21 mouse cellular contexts compared by ENCODE assay signal in the genomic region with DNA sequence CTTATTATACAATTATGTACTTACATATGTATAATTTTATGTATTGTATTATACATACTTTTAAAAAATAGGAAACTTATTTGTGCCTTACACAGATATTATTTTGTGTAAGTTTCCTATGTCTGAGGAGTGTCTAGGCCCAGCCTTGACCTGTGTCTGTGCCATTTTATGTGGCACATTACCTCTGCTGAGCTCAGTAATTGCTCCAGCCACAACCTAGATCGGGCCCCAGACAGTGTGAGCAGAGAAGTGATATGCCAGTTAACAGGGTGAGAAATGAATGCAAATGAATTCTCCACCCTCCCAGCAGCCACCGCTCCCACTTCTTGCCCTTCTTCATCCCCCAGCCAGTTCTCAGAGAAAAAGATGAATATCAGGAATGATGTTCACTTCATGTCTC.
"Had no signal": no experiment of that assay in that cellular context is flagged by ENCODE, and none has a peak within 500 bp of the region (broad histone marks: within the 10 kb centered on the region; RNA-seq: fewer than 3 reads in every experiment).

No protein-coding gene starts in this region.

- H3K4me3 ChIP-seq: limb, embryonic 10.5 days; limb, embryonic 13.5 days; myocyte; neural tube, embryonic 13.5 days had no signal

- H3K9me3 ChIP-seq: limb, embryonic 10.5 days; neural tube, embryonic 13.5 days had no signal

- ATAC-seq: liver, postnatal 0 days; lung, postnatal 0 days had no signal

- H3K9ac ChIP-seq: limb, embryonic 13.5 days; liver, embryonic 14.5 days; liver, postnatal 0 days; lung, embryonic 14.5 days; neural tube, embryonic 13.5 days had no signal

- H3K27ac ChIP-seq: limb, embryonic 10.5 days; limb, embryonic 13.5 days; liver, embryonic 14.5 days; macrophage; neural tube, embryonic 13.5 days; stomach, postnatal 0 days had no signal

- H3K36me3 ChIP-seq: limb, embryonic 10.5 days; limb, embryonic 13.5 days; neural tube, embryonic 13.5 days had no signal

- DNase-seq: kidney, adult 9 months; kidney, postnatal 14 days; kidney, postnatal 4 days; liver; liver, postnatal 0 days; lung, embryonic 14.5 days; midbrain, embryonic 14.5 days; right cerebral cortex, adult 18-20 months; right cerebral cortex, postnatal 14 days; right cerebral cortex, postnatal 4 days; thymus, adult 2 months; thymus, postnatal 14 days; thymus, postnatal 4 days had no signal

- H3K27me3 ChIP-seq: limb, embryonic 13.5 days; neural tube, embryonic 13.5 days had no signal

- H3K4me2 ChIP-seq: limb, embryonic 13.5 days; lung, embryonic 14.5 days; neural tube, embryonic 13.5 days had no signal
